Mouse (Mus musculus): Measurements from ENCODE around the gene Dstn. TPM values are rescaled to one million over a fixed set of nuclear protein-coding genes. Genes with fewer than 3 reads are reported as not detected.

The Dstn gene
- total RNA-seq (2014; fragmentation: Nextera tagmentation) (57.0 and 76.7 TPM in 2 replicates), total RNA-seq (2017) (102 and 166 TPM in 2 replicates)

DNA sequence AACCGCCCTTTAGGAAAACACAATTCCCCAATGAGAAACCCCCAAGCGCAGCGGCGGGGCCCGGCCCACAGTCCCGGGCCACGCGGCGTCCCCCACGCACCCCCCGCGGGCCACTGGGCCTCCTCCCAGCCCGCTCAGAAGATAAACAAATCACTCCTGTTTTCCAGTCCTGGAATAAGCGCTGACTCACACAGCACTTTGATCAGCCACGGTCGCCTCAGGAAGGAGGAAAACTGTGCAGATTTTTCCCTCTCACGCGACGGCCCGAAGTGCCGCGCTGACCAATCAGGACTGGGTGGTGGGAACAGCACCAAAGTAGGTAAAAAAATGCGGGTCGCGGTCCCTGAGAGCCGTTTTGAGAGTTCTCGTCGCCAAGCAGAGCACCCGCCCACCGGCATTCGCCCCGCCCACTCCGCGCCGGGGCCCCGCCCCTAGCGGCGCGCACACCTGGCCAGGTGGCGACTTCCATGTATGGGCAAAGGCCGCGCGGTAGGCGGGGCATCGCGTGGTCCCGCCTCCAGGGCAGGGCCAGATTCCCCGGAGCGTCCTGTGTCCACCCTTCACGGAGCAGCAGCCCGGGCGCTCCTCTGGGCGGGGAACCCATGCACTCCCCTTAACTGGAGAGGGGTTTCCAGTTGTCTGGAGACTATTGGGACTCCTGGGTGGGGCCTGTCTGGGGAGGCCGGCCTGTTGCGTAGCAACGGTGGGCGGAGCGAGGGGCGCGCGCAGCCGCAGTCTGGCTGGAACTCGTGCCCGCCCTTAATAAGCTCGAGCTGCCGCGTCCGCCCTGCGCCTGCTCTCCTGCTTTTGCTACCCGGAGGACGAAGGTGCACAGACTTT is at the start of gene Dstn:
Dstn (plus strand) TSS at position 561 of the 840 bp plus-strand sequence.
- peak; percentile 73 for ATAC-seq (replicated peaks; ENCODE audit: low FRiP score, low TSS enrichment, poor library complexity, severe bottlenecking)

DNA sequence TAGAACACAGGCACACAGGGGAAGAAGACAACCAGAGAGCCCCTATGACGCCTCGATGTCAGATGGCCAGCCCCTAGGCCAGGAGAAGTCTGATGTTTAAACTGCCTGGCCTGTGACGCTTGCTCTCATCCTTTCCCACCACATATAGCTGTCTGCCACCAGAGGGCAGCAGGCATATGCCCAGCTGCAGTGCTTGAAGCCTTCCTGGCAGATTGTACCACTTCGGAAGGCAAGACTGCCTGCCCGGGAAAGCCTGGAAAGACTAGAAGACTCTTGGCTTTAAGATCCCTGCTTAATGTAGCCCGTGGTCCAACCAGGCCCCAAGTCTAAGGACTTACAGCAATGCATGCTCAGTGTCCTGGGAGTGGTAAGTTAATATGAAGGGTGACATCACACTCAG is 47.8 kb upstream of the Dstn start:
- ATAC-seq (replicated peaks; ENCODE audit: low FRiP score, low TSS enrichment, poor library complexity, severe bottlenecking) = peak; percentile 84

DNA sequence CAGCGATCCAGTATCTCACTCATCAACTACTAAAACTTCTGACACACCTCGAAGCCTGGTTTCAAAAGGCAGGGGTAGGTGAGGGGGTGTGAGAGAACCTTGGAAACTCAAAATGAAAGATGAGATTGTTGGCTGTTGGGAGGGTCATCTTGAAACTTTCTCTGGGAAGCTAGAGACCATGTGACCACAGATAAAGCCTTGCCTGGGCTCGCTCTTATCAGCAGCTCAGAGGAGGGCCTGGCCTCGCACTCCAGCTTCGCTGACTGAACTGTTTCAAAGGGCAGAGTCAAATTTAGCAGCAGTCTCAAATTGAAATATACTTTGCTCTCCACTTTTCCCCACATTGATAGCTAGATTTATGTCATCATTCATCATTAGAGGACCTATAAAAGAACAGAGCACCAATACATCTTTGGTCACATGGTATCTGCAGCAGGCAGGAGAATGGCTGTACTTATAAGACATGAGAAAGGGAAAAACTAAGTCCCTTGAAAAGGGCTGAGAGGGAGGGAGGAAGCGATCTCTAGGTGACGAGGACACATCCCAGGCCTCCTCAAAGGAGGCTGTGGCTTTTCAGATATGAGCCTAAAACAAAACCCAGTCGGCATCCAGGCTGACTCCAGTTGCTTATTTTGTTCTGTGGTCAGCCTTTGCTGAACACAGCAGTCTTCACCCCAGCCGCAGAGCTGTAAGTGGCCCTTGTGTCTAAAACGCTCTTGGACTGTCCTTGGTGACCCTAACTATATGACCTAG is 44.0 kb upstream of the Dstn start:
- ATAC-seq (replicated peaks; ENCODE audit: low FRiP score, low TSS enrichment, poor library complexity, severe bottlenecking) = peak; percentile 84

DNA sequence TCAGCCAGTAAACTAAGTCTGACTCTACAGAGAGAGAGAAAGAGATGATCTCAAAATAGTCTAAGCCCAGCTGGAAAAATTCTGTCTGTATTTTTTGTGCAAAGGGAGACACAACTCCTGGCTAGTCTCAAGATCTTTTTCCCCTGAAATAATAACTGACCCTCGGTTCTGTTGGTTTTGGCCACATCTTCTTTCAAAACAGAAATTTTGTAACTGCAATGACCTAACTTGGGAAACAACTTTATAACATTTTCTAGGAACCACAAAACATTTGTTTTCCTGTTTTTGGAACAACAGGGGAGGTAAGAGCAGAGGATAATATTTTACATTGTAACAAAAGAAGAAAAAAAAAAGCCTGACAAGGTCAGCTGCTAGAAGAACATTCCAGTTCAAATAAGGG is 39.1 kb upstream of the Dstn start:
- no peak for ATAC-seq (replicated peaks; ENCODE audit: low FRiP score, low TSS enrichment, poor library complexity, severe bottlenecking)

DNA sequence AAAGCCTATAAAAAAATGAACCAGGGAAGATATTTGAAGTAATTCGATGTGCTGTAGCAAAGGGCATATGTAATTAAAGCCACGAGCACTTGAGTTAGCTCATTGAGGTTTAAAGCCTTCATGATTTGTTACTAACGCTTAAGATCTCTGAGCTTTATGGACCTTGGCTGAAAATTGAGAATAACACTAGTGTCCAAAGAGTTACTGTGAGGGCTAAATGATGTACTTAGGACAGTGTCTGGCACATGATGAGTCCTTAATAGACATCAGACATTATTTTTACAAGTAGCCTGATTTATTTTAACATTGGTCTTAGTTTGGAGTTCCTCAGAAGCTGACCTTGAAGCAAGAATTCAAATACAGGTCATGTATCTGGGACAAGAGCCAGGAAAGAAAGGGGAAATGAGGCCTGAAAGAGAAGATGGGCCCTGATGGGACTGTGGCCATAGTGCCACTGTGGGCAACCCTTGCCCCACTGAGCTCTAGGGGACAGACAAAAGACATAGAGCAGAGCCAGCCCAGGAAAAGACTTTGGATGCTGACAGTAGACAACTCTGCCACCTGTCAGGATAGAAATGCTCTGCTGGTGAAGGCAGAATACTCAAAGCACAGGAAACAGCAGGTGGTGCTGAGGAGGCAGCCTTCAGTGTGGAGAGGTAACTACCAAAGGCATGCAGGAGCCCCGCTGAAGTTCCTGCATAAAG is 38.0 kb upstream of the Dstn start:
- ATAC-seq (replicated peaks; ENCODE audit: low FRiP score, low TSS enrichment, poor library complexity, severe bottlenecking) = no peak

DNA sequence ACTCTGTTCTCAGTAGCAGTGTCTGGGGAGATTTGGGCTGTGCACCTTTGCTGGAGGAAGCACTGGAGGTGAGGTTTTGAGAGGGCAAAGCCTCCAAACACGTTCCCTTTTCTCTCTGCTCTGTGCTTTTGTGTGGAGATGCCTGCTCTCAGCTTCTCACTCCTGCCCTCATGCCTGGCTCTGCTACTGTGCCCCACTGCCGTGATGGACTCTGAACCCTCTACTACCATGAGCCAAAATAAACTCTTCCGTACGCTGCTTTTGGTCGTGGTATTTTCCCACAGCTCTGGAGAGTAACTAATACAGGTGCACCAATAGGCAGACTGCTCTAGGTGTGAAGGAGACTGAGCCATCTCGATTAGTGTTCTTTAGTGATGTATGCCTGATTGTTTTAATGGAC is 35.8 kb upstream of the Dstn start:
- no peak for ATAC-seq (replicated peaks; ENCODE audit: low FRiP score, low TSS enrichment, poor library complexity, severe bottlenecking)

DNA sequence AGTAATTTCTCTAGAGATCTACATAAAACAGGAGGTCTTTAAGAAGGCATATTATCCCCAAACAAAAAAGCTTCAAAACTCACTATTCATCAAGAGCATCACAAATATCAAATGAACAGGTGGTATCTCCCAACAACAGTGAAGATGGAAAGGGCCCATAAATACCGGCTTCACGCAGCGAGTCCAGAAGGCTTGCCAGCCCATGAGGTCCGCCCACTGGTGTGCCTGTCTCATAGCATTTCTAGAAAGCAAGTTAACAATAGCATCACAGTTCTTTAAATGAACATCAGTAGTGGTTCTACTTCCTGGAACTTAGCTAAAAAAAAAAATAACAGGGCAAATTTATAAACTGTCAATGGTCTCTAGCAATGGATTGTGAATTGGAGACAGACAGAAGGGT is 33.1 kb upstream of the Dstn start:
- no peak for ATAC-seq (replicated peaks; ENCODE audit: low FRiP score, low TSS enrichment, poor library complexity, severe bottlenecking)

DNA sequence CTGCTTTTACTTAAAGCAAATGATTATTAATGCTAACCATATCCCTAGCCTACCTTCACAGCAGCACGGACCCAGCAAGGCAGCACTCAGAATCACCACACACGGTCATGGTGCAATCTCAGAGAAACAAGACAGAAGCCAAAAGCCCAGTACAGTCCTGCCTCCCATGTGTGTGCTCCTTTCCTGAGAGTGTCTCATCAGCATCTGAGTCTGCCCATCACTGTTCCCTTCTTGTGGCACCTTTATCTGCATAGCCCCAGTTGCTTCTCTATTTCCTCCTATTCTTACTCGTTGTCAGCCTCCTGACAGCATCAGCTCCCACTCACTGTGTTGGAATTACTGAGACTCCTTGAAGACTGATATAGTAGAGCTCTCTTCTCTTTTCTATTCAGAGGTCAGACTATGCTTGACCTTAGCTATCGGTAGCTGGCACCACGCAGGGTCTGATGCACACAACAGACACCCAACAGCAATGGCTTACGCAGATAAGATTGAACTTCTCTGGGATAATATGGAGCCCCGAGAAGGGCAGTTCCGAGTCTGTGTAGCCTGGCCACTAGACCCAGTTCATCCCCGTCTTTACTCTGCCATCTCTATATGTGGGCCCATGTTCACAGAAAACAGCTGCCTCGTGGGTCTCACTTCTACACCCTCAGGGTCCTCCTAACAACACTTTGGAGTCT is 32.4 kb upstream of the Dstn start:
- ATAC-seq (replicated peaks; ENCODE audit: low FRiP score, low TSS enrichment, poor library complexity, severe bottlenecking) = peak; percentile 25; the same call in 1 of the 2 replicates

DNA sequence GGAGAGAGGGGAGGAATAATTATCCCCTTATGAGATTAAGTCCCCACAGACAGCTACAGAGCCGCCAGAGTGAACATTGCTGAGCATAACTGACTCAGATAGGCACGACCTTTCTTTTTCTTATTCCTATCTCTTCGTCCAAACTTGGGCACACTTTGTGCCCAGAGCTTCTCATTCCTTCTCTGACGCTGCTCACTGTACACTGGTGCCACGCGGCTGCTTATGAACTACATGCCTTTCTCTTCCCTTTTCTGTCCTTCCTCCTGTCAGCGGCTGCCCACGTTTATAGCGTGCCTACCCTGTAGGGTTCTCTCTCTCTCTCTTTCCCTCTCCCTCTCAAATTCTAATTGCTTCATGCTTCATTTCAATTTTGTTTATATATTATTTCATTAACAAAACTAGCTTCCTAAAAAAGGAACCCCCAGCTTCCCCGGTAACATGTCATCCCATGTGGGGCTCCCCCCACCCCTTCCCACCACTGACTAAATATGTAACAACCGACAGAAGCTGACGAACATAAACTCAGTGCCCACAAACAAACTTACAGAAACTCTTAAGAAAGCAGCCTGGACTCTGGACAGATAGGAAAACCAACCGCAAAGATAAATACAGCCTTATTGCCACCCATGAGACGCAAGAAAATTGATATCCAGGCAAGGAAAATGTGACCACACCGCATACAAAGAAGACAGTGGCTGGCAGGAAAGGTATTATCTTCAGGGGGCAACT is 25.8 kb upstream of the Dstn start:
- ATAC-seq (replicated peaks; ENCODE audit: low FRiP score, low TSS enrichment, poor library complexity, severe bottlenecking) = peak; percentile 45

DNA sequence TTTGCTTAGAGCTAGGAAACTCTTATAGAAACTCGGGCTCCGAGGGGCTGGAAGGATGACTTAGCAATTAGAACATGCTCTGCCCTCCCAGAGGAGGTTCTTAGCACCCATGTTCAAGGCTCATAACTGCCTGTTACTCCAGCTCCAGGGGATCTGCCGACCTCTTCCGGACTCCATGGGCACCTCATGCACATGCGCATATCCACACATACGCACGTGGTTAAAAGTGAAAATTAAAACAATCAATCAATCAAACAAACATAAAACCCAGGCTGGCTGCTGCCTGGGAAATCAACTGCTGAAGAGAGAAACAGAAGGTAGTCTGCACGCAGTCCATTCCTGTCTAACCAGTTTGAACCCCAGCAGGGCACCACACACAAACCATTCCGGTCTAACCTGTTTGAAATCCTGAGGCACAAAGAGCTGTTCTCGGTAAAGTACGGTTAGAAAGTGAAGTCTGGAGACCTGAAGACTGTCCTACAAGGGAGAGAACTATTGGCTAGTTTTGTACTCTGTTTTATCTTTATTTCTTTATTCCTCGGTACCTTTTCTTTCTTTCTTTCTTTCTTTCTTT is 25.2 kb upstream of the Dstn start:
- ATAC-seq (replicated peaks; ENCODE audit: low FRiP score, low TSS enrichment, poor library complexity, severe bottlenecking) = peak; percentile 72; the same call in 1 of the 2 replicates

DNA sequence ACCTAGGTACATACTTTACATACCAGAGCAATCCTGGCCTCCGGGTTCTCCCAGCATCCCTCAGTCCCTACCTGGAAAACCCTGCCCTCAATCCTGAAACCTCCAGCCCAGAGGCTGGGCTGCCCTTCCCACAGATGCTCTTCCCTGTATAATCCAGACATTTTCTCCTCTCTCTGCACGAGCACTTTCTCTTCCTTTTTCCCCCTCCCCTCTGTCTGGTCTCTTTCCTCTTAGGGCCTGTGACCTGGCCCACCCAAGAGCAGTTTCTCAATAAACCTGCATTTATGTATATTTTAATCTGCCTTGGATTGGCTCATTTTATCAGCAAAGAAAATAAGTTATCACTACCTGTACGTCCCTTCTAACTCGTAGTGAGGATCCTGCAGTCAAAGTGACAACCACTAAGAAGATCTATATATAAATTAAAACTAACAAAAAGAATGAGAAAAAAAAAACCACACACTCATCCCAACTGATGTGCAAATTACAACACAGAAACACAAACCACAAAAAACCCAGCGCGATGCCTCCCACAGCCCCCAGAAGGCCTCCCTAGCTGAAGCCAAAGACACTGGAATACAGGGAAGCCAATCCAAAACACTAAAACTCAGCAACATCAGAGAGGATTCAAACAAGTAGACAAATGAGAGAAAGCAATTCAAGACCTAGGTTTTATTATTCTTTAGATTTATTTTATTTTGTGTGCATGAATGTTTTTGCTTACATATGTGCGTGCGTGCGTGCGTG is 23.6 kb upstream of the Dstn start:
- ATAC-seq (replicated peaks; ENCODE audit: low FRiP score, low TSS enrichment, poor library complexity, severe bottlenecking) = no peak

DNA sequence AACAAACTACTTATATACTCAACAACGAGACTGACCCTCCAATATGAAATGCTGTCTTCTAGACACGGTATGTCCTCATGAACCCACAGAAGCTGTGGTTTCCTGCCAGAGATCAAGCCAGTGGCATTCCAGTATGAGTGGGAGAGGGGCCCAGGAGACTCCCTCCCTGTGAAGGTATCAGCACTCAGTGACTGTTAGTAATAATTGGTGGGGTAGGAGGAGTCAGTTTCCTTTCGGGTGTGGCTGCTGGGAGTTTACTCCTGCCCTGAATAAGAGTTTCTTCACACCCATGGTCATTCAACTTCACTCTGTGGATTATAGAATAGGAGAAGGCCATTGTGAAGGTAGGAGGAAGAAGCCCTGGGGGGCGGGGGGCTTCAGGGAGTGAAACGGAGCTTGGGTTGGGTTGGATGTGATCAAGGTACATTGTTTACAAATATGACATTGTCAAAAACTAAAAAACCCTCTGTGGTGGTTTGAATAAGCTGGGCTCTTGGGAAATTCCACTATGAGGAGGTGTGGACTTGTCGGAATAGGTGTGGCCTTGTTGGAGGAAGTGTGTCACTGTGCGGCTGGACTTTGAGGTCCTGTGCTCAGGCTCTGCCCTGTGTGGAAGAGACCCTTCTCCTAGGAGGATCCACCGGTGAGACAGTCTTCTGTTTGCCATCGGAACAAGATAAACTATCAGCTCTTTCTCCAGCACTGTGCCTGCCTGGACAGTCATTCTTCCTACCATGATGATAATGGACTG is 15.5 kb upstream of the Dstn start:
- no peak; the same call in 1 of the 2 replicates for ATAC-seq (replicated peaks; ENCODE audit: low FRiP score, low TSS enrichment, poor library complexity, severe bottlenecking)

DNA sequence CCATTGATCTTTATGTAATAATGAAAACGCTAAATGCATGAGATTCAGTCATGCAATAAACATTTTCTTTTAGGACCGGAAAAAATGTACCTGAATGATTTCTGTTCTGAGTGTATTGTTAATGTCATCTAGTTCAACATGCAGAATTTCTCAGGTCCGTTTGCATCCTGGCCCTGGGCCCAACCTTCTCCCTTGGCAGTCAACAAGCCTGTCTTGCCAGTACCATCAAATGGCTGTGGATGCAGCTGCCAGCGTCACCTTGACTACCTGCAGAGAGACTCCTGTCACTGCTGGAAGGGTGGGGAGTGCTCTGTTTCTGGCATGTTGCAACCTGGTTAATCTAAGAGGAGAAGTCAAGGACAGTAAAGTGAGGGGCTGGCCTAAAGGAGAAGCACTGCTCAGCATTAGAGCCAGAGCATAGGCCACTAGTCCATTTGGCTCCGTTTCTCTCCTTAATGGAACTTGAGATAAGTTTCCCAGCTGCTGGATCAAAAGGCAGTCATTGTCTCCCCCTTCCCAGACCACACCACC is 14.2 kb upstream of the Dstn start:
- ATAC-seq (replicated peaks; ENCODE audit: low FRiP score, low TSS enrichment, poor library complexity, severe bottlenecking) = no peak

DNA sequence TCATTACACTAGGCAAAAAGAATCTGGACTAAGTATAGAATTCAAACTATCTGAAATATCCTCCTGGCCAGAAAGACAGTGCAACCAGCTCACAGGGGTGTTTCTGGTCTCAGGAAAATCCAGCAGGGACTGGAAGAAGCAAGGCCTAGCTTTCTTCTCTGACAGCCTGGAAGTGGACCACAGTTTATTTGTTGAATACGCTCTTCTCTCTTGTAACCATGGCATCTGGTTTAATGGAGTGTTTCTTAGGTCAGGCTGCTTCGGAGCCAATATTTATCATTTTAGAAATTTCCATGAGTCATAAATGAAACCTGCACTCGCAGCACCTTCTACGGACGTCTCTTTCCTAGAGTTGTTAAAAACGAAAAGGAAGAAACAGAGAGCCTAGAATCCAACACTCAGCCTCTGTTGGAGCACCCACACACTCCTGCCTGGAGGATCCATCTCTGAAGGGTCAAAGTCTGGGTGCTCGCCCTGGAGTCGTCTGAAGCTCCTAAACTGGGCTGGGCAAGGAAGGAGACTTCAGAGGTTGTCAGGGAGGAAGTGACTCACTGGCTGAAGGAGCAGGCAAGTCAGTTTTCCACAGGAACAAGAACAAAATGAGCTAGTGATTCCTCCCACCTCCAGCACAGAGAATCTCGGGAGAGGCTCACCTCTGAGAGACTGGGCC is 11.6 kb upstream of the Dstn start:
- ATAC-seq (replicated peaks; ENCODE audit: low FRiP score, low TSS enrichment, poor library complexity, severe bottlenecking) = no peak

DNA sequence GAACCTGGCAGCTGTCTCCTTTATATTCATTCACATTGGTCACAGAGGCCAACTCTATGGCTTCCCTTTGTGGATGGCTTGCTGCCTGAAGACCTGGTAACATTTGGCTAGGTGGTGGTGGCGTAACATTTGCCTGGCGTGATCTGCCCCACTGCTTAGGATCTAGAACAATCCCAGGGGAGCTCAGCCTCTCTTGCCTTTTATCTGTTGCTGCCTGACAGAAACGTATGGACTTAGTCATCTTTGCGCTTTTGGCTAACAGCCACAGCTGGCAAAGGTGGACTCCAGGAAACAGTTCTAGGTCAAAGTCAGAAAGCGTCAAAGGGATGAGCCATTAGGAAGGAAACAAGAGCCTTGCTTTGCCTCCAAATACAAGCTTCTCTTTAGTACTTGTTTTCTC is 10.2 kb upstream of the Dstn start:
- ATAC-seq (replicated peaks; ENCODE audit: low FRiP score, low TSS enrichment, poor library complexity, severe bottlenecking) = no peak; the same call in 1 of the 2 replicates

DNA sequence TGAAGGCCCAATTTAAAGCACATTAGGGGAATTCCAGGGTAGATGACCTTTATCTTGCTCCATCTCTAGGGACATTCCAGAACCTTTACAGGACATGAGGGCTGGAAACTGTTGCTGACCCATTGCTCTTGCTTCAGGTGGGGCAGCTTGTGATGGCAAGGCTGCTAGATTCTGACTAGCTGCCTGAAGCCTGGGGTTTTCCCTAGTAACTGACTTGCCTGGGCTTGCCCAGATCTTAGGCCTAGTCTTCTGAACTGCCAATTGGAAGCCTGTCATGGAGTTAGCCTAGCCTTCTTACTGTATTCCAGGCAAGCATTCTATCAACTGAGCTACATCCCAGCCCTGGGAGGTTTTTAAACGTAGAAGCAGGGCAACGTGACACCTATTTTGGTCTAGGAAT is 5.9 kb upstream of the Dstn start:
- ATAC-seq (replicated peaks; ENCODE audit: low FRiP score, low TSS enrichment, poor library complexity, severe bottlenecking) = no peak

All from megakaryocyte-erythroid progenitor cell, adult 5-6 weeks (primary cell).